Mouse (Mus musculus) CH12.LX (cell line): ENCODE data around the gene Msrb2. TPM values are rescaled to one million over a fixed set of nuclear protein-coding genes. Genes with fewer than 3 reads are reported as not detected.

Experiments used
- DNase-seq: peaks from one replicate; pipeline ENCODE4 v3.0.0-alpha.2; 2013; ENCODE audit errors: extremely low read depth
- H3K27ac ChIP-seq: 2 replicates; pipeline ENCODE4 v1.5.1; 2012; ENCODE audit warnings: low read depth, mild to moderate bottlenecking, control low read depth, moderate library complexity; ENCODE audit not compliant: insufficient read depth
- H3K27me3 ChIP-seq: replicated peaks from 2 replicates; pipeline ENCODE3; 2012; ENCODE audit warnings: inconsistent platforms
- H3K36me3 ChIP-seq, 2 experiments: replicated peaks in 1 of 2; 2 replicates each; pipeline versions ENCODE3 to v1.6.1; 2012; ENCODE audit warnings: inconsistent platforms in 1 of 2, low read length in 1 of 2, mild to moderate bottlenecking in 1 of 2, mixed read lengths in 1 of 2, moderate library complexity in 1 of 2; ENCODE audit not compliant: control insufficient read depth in 1 of 2, insufficient read depth in 1 of 2
- H3K4me1 ChIP-seq, 2 experiments: 2 replicates each; pipeline ENCODE4 v1.6.1; 2012; ENCODE audit warnings: inconsistent platforms in 1 of 2, moderate library complexity in 1 of 2; ENCODE audit not compliant: insufficient read depth in 2 of 2, control insufficient read depth in 1 of 2
- H3K4me2 ChIP-seq: 2 replicates; pipeline ENCODE4 v1.6.1; 2012; ENCODE audit warnings: low read depth, mild to moderate bottlenecking, control low read depth; ENCODE audit not compliant: poor library complexity, insufficient read depth, severe bottlenecking
- H3K4me3 ChIP-seq, 3 experiments: fragments of 150-350 bp in 1 of 3; sonication (generic) in 1 of 3; replicated peaks in 1 of 3; 2 replicates each; pipeline versions ENCODE3 to v1.5.1; 2011 to 2012; ENCODE audit warnings: low read depth in 2 of 3, low read length in 2 of 3, mild to moderate bottlenecking in 2 of 3, moderate library complexity in 2 of 3, control low read depth in 1 of 3, improper control_type of control experiment in 1 of 3, inconsistent platforms in 1 of 3, mixed read lengths in 1 of 3; ENCODE audit not compliant: poor library complexity in 1 of 3
- H3K79me2 ChIP-seq: replicated peaks from 2 replicates; pipeline ENCODE4 v1.6.1; 2012; ENCODE audit warnings: mild to moderate bottlenecking, moderate library complexity; ENCODE audit not compliant: control insufficient read depth, poor library complexity, insufficient read depth, severe bottlenecking; ENCODE audit errors: extremely low read depth
- H3K9ac ChIP-seq: 2 replicates; pipeline ENCODE4 v1.6.1; 2012; ENCODE audit warnings: low read depth, mild to moderate bottlenecking, control low read depth, moderate library complexity; ENCODE audit not compliant: insufficient read depth
- H3K9me3 ChIP-seq: replicated peaks from 2 replicates; pipeline ENCODE3; 2012; ENCODE audit warnings: low read length, inconsistent platforms, mixed read lengths
- CHD1 ChIP-seq: IDR thresholded peaks from 2 replicates; pipeline ENCODE4 v1.6.1; 2012; ENCODE audit warnings: low read depth, low read length, improper control_type of control experiment, inconsistent platforms
- E2F4 ChIP-seq: IDR thresholded peaks from 2 replicates; pipeline ENCODE4 v1.6.1; 2011; ENCODE audit warnings: low read depth, low read length, improper control_type of control experiment; ENCODE audit not compliant: insufficient replicate concordance
- ELF1 ChIP-seq: IDR thresholded peaks from 2 replicates; pipeline ENCODE4 v1.6.1; 2014; ENCODE audit warnings: low read depth, mild to moderate bottlenecking, inconsistent platforms, low read length, improper control_type of control experiment
- EP300 ChIP-seq: IDR thresholded peaks from 2 replicates; pipeline ENCODE4 v1.6.1; 2011; ENCODE audit warnings: low read length, improper control_type of control experiment
- ETS1 ChIP-seq: conservative IDR thresholded peaks from 2 replicates; pipeline ENCODE4 v1.6.1; 2012; ENCODE audit warnings: low read depth, mild to moderate bottlenecking, inconsistent platforms, low read length, improper control_type of control experiment, moderate library complexity
- GABPA ChIP-seq: IDR thresholded peaks from 2 replicates; pipeline ENCODE4 v1.6.1; 2012; ENCODE audit warnings: low read depth, low read length, improper control_type of control experiment, inconsistent platforms; ENCODE audit not compliant: insufficient replicate concordance
- HCFC1 ChIP-seq: IDR thresholded peaks from 2 replicates; pipeline ENCODE4 v1.6.1; 2012; ENCODE audit warnings: low read depth, mild to moderate bottlenecking, inconsistent platforms, low read length, improper control_type of control experiment
- IRF4 ChIP-seq: IDR thresholded peaks from 2 replicates; pipeline ENCODE4 v1.6.1; 2014; ENCODE audit warnings: low read depth, mild to moderate bottlenecking, inconsistent platforms, low read length, improper control_type of control experiment
- JUN ChIP-seq: IDR thresholded peaks from 2 replicates; pipeline ENCODE4 v1.6.1; 2011; ENCODE audit warnings: low read depth, mild to moderate bottlenecking, low read length, improper control_type of control experiment, moderate library complexity; ENCODE audit not compliant: insufficient read depth
- JUND ChIP-seq: conservative IDR thresholded peaks from 2 replicates; pipeline ENCODE4 v1.6.1; 2011; ENCODE audit warnings: low read depth, low read length, improper control_type of control experiment
- KAT2A ChIP-seq: IDR thresholded peaks from 2 replicates; pipeline ENCODE4 v1.6.1; 2012; ENCODE audit warnings: low read length, improper control_type of control experiment, inconsistent platforms; ENCODE audit not compliant: insufficient replicate concordance
- MAFK ChIP-seq: IDR thresholded peaks from 2 replicates; pipeline ENCODE4 v1.6.1; 2011; ENCODE audit warnings: low read length, improper control_type of control experiment; ENCODE audit not compliant: insufficient replicate concordance
- MAX ChIP-seq: IDR thresholded peaks from 2 replicates; pipeline ENCODE4 v1.6.1; 2011; ENCODE audit warnings: low read length, improper control_type of control experiment
- MAZ ChIP-seq: IDR thresholded peaks from 2 replicates; pipeline ENCODE4 v1.6.1; 2012; ENCODE audit warnings: low read depth, mild to moderate bottlenecking, inconsistent platforms, low read length, improper control_type of control experiment, moderate library complexity
- MEF2A ChIP-seq: IDR thresholded peaks from 2 replicates; pipeline ENCODE4 v1.6.1; 2014; ENCODE audit warnings: low read depth, mild to moderate bottlenecking, inconsistent platforms, low read length, improper control_type of control experiment, borderline replicate concordance
- NELFE ChIP-seq: IDR thresholded peaks from 2 replicates; pipeline ENCODE4 v1.6.1; 2011; ENCODE audit warnings: low read depth, low read length, improper control_type of control experiment
- NRF1 ChIP-seq: IDR thresholded peaks from 2 replicates; pipeline ENCODE4 v1.6.1; 2014; ENCODE audit warnings: low read depth, mild to moderate bottlenecking, inconsistent platforms, low read length, improper control_type of control experiment, moderate library complexity
- PAX5 ChIP-seq: IDR thresholded peaks from 2 replicates; pipeline ENCODE4 v1.6.1; 2012; ENCODE audit warnings: low read length, inconsistent platforms, mixed read lengths
- RAD21 ChIP-seq: IDR thresholded peaks from 2 replicates; pipeline ENCODE4 v1.6.1; 2011; ENCODE audit warnings: low read depth, mild to moderate bottlenecking, low read length, improper control_type of control experiment, moderate library complexity
- TCF12 ChIP-seq: IDR thresholded peaks from 2 replicates; pipeline ENCODE4 v1.6.1; 2014; ENCODE audit warnings: low read depth, mild to moderate bottlenecking, inconsistent platforms, low read length, improper control_type of control experiment
- ZC3H11A ChIP-seq: IDR thresholded peaks from 2 replicates; pipeline ENCODE4 v1.6.1; 2012; ENCODE audit warnings: low read depth, mild to moderate bottlenecking, inconsistent platforms, low read length, improper control_type of control experiment
- ZMIZ1 ChIP-seq: IDR thresholded peaks from 2 replicates; pipeline ENCODE4 v1.6.1; 2012; ENCODE audit warnings: low read depth, mild to moderate bottlenecking, inconsistent platforms, low read length, improper control_type of control experiment
- ZNF384 ChIP-seq: IDR thresholded peaks from 2 replicates; pipeline ENCODE4 v1.6.1; 2012; ENCODE audit warnings: low read depth, low read length, improper control_type of control experiment, inconsistent platforms
- dilution Hi-C: fragments of 300-500 bp; cut with MboI; formaldehyde crosslinking; loops from 2 replicates; pipeline ENCODE4 v1.14.3; 2020; ENCODE audit warnings: low sequenced_read_pairs; ENCODE audit not compliant: extremely low pct_unique_long_range_greater_than_20kb, extremely low pct_ligation_motif_present
- in situ Hi-C: fragments of 300-500 bp; cut with MboI; formaldehyde crosslinking; loops from 3 replicates; pipeline ENCODE4 v1.14.3; 2019; ENCODE audit warnings: low sequenced_read_pairs, low pct_ligation_motif_present, low pct_unique_long_range_greater_than_20kb, mixed read lengths
- polyA plus RNA-seq: library from polyadenylated mRNA; unstranded; fragments of >175 nt; gene quantifications from 2 replicates; pipeline ENCODE4 v1.2.1, GENCODE M21; 2012; ENCODE audit warnings: low read depth; ENCODE audit not compliant: insufficient read length
- total RNA-seq, 2 experiments: library from RNA; depleted of rRNA; stranded (reverse); fragments of 300-350 nt in 1 of 2; fragments of >200 nt in 1 of 2; gene quantifications; 2 replicates each; pipeline ENCODE4 v1.2.3; 2012 to 2014

Msrb2 gene
- total and polyA plus RNA-seq, 3 experiments: 9.0 to 27.8 (median 21.6) TPM

- DNase-seq: no peak
- Histone ChIP-seq H3K79me2 (no peaks in the 10 kb centered on the region), H3K4me1 (peaks cover 4 to 10% of the 10 kb centered on the region in 2 experiments; a peak in 3 of 4 replicates), H3K4me2 (no peak overlapping the region), H3K4me3 (no peak overlapping the region), H3K36me3 (no peaks in the 10 kb centered on the region), H3K27ac (no peak overlapping the region), H3K9ac (no peak overlapping the region), H3K27me3 (no peaks in the 10 kb centered on the region), H3K9me3 (peaks cover 3% of the 10 kb centered on the region)
- in situ Hi-C loops (no loop called here), dilution Hi-C loops (no loop called here)
- TF ChIP-seq NRF1 (no peak), MEF2A (no peak), PAX5 (no peak), ZC3H11A (no peak), E2F4 (no peak), ELF1 (no peak), MAZ (no peak), TCF12 (no peak), NELFE (no peak), GABPA (no peak), JUND (no peak), JUN (no peak), RAD21 (no peak), ZMIZ1 (no peak), KAT2A (no peak), MAFK (no peak), CHD1 (no peak), ETS1 (no peak)
Observed at GRCm38 (mm10) chr2:19350167-19350566, 21.1 kb upstream of the Msrb2 start.

GRCm38 (mm10) chr2:19351615-19352253 is 19.5 kb upstream of the Msrb2 start:
- TF ChIP-seq HCFC1 (no peak), EP300 (no peak; the same call in 1 of the 2 replicates), ZC3H11A (no peak), IRF4 (peak; percentile 52), JUND (no peak), ZNF384 (no peak), MAX (no peak)
- Histone ChIP-seq H3K27ac (no peak overlapping the region), H3K79me2 (no peaks in the 10 kb centered on the region), H3K4me3 (no peak overlapping the region), H3K27me3 (no peaks in the 10 kb centered on the region), H3K4me2 (no peak overlapping the region), H3K9ac (no peak overlapping the region), H3K9me3 (peaks cover 3% of the 10 kb centered on the region), H3K4me1 (peaks cover 4 to 10% of the 10 kb centered on the region in 2 experiments; a peak in 3 of 4 replicates), H3K36me3 (no peaks in the 10 kb centered on the region)
- DNase-seq: peak; percentile 31
- dilution Hi-C loops: no loop called here
- in situ Hi-C loops: no loop called here
